Mouse (Mus musculus) cortical plate, adult 2 months (tissue): ENCODE measurements around the gene Cdh11. TPM values are rescaled to one million over a fixed set of nuclear protein-coding genes. Genes with fewer than 3 reads are reported as not detected.

Experiments used
- H3K27ac ChIP-seq: fragments of 200-500 bp; 2 replicates; pipeline ENCODE4 v1.5.1; 2012; ENCODE audit warnings: low read length, control low read depth, inconsistent platforms; ENCODE audit not compliant: insufficient read depth
- H3K4me1 ChIP-seq: fragments of 200-500 bp; 2 replicates; pipeline ENCODE4 v1.6.1; 2011; ENCODE audit warnings: low read length; ENCODE audit not compliant: control insufficient read depth, insufficient read depth
- H3K4me3 ChIP-seq: fragments of 200-500 bp; 2 replicates; pipeline ENCODE4 v1.5.1; 2011; ENCODE audit warnings: mild to moderate bottlenecking, low read length, control low read depth; ENCODE audit not compliant: insufficient read depth
- CTCF ChIP-seq: fragments of 200-500 bp; IDR thresholded peaks from 2 replicates; pipeline ENCODE4 v1.5.1; 2011; ENCODE audit warnings: mild to moderate bottlenecking, control low read depth, low read length; ENCODE audit not compliant: insufficient read depth; ENCODE audit errors: extremely low read depth
- POLR2A ChIP-seq: fragments of 200-500 bp; IDR thresholded peaks from 2 replicates; pipeline ENCODE4 v1.6.1; 2011; ENCODE audit warnings: mild to moderate bottlenecking, low read length, control low read depth; ENCODE audit not compliant: insufficient read depth; ENCODE audit errors: extremely low read depth
- polyA plus RNA-seq: library from polyadenylated mRNA; depleted of rRNA; stranded (reverse); fragments of >200 nt; gene quantifications from 2 replicates; pipeline ENCODE4 v1.2.3, GENCODE M21; 2012

Cdh11 gene
- polyA plus RNA-seq, 1 experiment = 33.4 TPM

DNA sequence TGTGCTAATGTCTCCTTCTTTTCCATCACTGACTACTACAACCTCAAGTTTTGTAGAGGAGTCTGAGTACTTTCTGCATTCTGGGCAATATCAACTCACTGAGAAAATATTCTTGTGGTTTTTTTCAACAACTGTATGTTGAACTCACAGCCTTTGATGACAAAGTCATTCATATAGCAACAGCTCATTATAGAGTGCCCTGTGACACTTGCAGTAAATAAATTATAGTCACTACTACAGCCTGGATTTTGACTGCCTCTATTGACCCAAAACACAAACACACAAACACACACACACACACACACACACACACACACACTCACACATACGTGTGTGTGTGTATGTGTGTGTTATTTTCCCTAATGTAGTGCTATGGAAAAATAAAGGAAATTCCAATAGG lies 10.8 kb downstream of the Cdh11 start:
- Histone ChIP-seq H3K27ac (no peak overlapping the region), H3K4me1 (peaks cover 7% of the 10 kb centered on the region; the same call in 1 of the 2 replicates), H3K4me3 (no peak overlapping the region)
- TF ChIP-seq POLR2A (no peak), CTCF (no peak)

DNA sequence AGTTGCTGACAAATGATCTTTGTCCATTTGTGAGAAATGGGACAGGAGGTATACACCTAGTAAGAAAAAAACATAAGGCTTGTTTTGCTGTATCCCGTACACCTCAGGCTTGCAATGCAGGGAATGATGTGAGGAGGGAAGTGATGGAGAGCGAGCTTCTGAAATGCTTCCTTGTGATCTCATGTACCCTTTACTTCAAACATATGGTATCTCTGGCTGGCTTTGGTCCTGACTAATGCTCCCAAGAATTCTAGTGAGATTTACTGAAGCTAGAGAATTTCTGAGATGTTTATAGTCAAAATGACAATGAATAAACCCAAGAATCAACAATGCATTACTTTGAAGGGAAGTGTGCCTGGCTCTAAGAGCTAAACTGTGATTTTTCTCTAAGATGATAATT lies 14.0 kb downstream of the Cdh11 start:
- Histone ChIP-seq H3K4me1 (peaks cover under 1% of the 10 kb centered on the region; the same call in 1 of the 2 replicates), H3K27ac (no peak overlapping the region), H3K4me3 (no peak overlapping the region)
- TF ChIP-seq POLR2A (no peak), CTCF (no peak)

DNA sequence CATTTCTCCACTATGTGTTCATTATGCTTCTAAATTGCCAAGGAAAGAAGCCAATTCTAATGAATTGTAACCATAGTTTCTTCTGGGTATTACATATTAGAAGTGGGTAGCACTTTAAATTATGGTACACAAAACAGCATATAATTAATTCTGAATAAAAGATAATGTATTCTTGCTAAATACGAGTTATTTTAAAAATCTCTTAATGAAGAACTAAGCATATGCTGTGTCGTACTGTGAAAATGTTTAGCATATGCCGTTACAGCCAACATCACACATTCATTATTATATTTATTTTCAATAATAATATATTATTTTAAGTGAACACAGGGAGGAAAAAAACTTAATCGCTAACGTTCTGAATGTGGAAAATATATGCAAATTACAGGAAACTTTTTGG lies 31.6 kb downstream of the Cdh11 start:
- Histone ChIP-seq H3K4me1 (no peaks in the 10 kb centered on the region; the same call in 1 of the 2 replicates), H3K4me3 (no peak overlapping the region), H3K27ac (no peak overlapping the region)
- TF ChIP-seq CTCF = no peak
- no peak for TF ChIP-seq POLR2A

DNA sequence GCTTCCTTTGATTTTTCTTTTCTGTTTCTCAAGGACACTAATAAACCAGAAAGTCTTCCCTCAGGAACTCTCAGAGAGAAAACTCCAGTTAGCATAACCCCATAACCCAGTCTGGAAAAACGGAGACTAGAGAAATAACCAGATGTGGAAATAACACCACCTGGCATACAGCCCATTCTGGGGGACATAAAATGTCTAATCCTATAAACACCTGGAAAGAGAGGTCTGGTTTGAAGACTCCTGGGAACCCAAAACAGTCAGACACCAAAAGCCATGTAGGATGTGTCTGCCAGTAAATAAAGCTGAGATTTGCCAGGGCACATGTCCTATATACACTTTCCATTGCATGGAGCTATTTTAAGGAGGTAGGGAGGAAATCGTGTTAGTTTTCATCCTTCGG lies 42.5 kb downstream of the Cdh11 start:
- Histone ChIP-seq H3K27ac (no peak overlapping the region), H3K4me1 (peaks cover 14% of the 10 kb centered on the region), H3K4me3 (no peak overlapping the region)
- TF ChIP-seq CTCF (no peak), POLR2A (no peak)

DNA sequence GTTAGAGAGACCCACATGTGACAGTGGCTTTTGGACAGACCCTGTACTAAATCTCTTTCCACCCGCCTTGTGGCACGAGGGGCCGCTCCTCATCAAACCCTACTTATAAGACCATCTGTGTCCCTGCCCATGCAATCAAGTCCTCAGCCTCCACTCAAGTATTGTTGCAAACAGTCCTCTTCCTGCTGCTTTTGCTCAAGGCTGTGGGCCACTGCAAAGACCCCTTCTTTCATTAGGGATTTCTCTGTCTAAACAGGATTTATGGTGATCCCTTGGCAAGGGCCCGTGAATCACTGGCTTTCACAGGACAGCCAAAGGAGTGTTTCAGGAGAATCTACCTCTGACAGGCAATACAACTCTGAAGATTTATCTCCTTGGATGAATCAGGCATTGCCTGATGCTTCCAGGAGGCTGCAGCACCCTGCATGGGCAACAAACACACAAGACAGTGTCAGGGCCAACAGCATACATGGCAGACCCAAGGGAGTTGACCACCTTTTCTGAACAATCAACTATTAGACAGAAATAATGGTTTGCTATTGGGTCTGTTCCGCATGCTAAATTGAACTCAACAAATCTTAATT lies 43.3 kb downstream of the Cdh11 start:
- H3K4me1 ChIP-seq = peaks cover 18% of the 10 kb centered on the region
- no peak overlapping the region for H3K27ac ChIP-seq
- no peak for TF ChIP-seq POLR2A
- TF ChIP-seq CTCF = no peak
- no peak overlapping the region for H3K4me3 ChIP-seq

DNA sequence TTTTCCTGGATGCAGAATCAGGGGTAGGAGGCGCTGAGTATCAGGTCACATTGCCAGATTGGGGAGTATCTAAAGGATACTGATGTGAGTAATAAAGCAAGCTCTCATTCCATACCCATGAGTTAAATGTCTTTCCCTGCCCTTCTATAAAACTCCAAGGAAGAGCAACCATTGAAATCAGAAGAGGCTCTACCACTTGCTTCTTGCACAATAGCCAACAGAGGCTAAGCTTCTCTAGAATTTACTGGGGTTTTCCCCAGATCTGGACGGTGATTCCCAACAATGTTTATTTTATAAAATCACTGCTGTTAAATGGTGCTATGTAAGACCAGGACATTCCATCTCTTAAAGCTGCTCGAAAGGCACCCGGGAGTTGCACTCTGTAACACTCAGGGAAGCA lies 44.5 kb downstream of the Cdh11 start:
- TF ChIP-seq POLR2A = no peak
- TF ChIP-seq CTCF = no peak
- no peak overlapping the region for H3K27ac ChIP-seq
- no peak overlapping the region for H3K4me3 ChIP-seq

DNA sequence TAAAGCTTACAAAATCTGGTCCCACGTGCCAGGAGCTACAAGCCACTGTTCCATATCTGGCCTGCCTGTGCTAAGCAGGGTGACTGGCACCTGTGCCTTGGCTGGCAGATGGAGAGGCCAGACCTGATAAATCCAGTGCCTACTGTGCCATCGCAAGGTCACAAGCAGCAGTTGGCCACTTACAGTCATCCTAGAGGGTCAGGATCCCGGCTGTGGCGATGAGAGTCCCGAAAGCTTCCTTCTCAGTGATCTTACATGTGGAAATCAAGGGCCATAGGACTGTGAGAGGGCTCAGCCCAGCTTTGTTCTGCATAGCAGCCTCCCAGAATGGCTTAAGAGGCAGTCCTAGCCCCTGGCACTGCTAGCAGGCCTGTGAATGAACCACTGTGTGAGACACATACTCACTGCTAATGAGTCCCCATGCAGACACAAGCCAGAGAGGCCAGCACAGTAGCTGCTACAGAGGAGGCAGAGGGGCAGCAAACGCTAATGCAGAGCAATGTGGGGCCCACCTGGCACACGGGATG lies 46.4 kb downstream of the Cdh11 start:
- peaks cover 18% of the 10 kb centered on the region for H3K4me1 ChIP-seq
- peak overlapping the region; percentile 24 for H3K4me3 ChIP-seq
- peak overlapping the region; percentile 86 for H3K27ac ChIP-seq
- TF ChIP-seq POLR2A = 0 out of 2 replicates have a peak, but pooled peaks have one; percentile 33
- TF ChIP-seq CTCF = no peak

More for the DNA sequence above, 44.5 kb downstream of the Cdh11 start:
- H3K4me1 ChIP-seq = peaks cover 18% of the 10 kb centered on the region

DNA sequence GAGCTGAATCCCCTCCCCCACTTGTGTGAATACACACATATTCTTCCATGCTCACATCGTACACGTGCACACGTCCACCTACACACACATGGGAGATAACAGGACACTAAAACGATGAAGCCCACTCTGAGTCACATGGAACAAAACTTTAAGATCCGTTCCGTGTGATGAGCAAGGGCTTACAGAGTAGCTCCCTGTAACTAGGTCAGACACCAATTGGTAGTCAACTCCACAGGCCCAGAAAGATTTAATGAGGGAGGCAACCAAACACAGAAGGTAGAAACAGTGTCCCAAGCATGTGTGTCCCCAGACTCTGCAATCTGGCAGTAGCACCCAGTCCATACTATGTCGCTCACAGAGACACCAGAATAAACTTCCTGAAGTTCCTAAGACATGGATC lies 47.0 kb downstream of the Cdh11 start:
- peak overlapping the region; percentile 24 for H3K4me3 ChIP-seq
- H3K4me1 ChIP-seq = peaks cover 18% of the 10 kb centered on the region
- peak overlapping the region; percentile 86 for H3K27ac ChIP-seq
- TF ChIP-seq CTCF (no peak), POLR2A (no peak)

DNA sequence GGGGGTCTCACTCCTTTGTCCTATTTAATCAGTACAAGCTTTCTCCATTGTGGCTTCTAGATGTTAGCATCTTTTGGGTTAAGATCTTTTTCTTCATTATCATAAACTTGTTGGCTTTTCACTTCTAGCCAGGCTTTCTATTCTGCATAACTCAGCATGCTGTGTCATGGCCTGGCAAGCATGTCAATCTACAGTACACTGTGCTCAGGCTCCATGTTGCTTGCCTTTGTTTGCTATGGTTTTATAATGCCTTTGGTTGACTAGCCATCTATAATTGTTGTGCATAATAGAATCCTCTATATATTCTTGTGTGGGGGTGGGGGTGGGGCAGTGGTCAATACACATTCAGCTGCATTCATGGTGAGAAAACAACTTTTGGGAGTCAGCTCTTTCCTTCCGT lies 51.0 kb downstream of the Cdh11 start:
- TF ChIP-seq POLR2A (no peak), CTCF (no peak)
- Histone ChIP-seq H3K4me3 (no peak overlapping the region), H3K27ac (no peak overlapping the region), H3K4me1 (peaks cover 15% of the 10 kb centered on the region)

DNA sequence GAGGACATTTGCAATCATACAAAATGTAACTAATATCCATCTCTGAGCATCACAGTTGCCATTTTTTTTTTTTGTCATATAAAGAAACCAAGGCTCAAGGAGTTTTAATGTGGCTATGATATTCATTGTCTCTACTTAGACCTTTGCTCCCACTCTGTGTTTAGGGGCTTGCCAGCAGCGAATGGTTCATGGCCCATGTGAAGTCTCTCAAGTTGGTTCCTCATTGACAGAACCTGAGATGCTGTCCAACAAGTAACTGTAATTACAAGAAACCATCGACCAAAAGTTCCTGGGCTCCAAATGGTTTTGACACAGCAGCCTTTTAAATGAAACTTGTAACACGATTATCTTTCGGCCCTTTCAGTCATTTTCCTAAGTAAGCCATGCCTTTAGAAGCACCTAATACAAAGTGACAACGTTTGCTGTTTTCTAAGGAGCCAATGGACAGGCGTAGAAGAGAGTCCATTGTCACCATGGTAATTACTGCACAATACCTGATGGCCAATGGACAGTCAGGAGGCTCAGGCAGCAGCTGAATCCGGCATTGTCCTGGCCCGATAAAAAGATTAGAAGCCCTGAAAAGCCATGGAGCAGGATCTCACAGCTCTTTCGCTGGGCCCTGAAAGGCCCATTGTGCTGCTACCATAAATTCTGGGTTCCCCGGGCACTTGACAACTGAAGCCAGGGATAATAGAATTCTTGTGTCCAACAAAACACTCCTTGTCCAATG lies 59.1 kb downstream of the Cdh11 start:
- peak overlapping the region; percentile 45; the same call in 1 of the 2 replicates for H3K27ac ChIP-seq
- H3K4me3 ChIP-seq = no peak overlapping the region
- peaks cover 12% of the 10 kb centered on the region for H3K4me1 ChIP-seq
- TF ChIP-seq POLR2A (no peak), CTCF (no peak)
